Mouse (Mus musculus) cerebellum, adult 2 months (tissue): ENCODE measurements around the gene Zeb2.

Source experiments
- CTCF ChIP-seq: fragments of 200-500 bp; IDR thresholded peaks from 2 replicates; pipeline ENCODE4 v1.5.1; 2011; ENCODE audit warnings: low read depth, mild to moderate bottlenecking, control low read depth, low read length, moderate library complexity, borderline replicate concordance; ENCODE audit not compliant: insufficient read depth
- POLR2A ChIP-seq: fragments of 200-500 bp; IDR thresholded peaks from 2 replicates; pipeline ENCODE4 v1.6.1; 2011; ENCODE audit warnings: low read length, control low read depth, borderline replicate concordance; ENCODE audit not compliant: insufficient read depth

DNA sequence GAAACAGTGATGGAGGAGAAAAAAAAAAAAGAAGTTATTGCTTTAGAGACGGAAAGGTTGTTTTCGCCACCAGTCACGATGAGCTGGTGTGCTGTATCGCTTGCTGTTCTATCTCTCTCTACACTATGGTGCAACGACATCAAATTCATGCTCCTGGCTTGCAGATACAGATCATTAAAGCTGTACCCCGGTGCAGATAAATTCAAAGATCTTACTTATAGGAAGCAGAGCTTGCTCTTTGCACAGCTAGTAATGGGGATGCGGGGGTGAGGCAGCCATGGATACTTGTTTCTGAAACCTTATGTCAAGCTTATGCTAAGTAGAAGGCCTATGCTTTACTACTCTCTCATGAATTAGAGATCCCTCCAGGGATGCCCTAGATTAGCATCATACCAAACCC is 23.7 kb downstream of the Zeb2 start:
- no peak for TF ChIP-seq POLR2A
- TF ChIP-seq CTCF = no peak
